Mouse (Mus musculus) bone marrow, adult 2 months (tissue): ENCODE results near the gene Tmc8.

Experiments
- CTCF ChIP-seq: fragments of 200-500 bp; IDR thresholded peaks from 2 replicates; pipeline ENCODE4 v1.5.1; 2011; ENCODE audit warnings: low read length, control low read depth; ENCODE audit not compliant: control insufficient read depth, insufficient read depth
- POLR2A ChIP-seq: fragments of 200-500 bp; IDR thresholded peaks from 2 replicates; pipeline ENCODE4 v1.6.1; 2011; ENCODE audit warnings: low read depth, mild to moderate bottlenecking, control low read depth, low read length, borderline replicate concordance; ENCODE audit not compliant: control insufficient read depth

DNA sequence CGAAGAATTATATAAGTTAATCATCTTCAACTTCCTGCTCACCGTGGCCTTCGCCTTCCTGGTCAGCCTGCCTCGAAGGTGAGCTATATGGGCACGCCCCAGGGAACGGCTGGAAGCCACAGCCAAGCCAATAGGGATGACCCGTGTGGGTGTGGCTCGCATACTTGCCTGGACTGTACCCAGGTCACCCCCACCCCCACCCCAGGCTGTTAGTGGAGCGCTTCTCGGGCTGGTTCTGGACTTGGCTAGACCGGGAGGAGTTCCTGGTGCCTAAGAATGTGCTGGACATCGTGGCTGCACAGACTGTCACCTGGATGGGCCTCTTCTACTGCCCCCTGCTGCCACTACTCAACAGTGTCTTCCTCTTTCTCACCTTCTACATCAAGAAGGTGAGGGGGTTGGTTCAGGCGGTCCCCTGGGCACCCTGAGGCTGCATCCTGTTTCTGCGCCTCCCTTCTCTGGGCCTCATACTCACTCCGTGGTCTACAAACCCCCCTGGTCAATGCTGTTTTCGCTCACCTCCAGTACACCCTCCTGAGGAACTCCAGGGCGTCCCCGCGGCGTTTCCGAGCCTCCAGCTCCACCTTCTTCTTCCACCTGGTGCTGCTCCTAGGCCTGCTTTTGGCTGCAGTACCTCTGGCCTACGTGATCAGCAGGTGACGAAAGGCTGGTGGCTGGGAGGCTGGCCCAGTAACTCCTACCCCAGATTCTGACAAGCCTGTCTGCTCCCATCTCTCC, 9.0 kb downstream of the Tmc8 start:
- TF ChIP-seq CTCF: peak; percentile 51; the same call in 1 of the 2 replicates
- TF ChIP-seq POLR2A: no peak
